Mouse (Mus musculus): ENCODE results near the gene Micu2. TPM values are rescaled to one million over a fixed set of nuclear protein-coding genes. Genes with fewer than 3 reads are reported as not detected.

The Micu2 gene
- 90.1 and 101 TPM in 2 replicates for total RNA-seq (2017)

GRCm38 (mm10) chr14:57998526-57999401 is at the start of gene Micu2:
TSS of gene Micu2 (minus strand) at chr14:57999262.
- peak; percentile 95 to 98 for ATAC-seq (replicated peaks in 1 of 2; ENCODE audit: insufficient read depth in 1 of 2, low FRiP score in 2 of 2, low TSS enrichment in 1 of 2, low read depth in 1 of 2, poor library complexity in 2 of 2, severe bottlenecking in 2 of 2)

- no peak for ATAC-seq (replicated peaks in 1 of 2; ENCODE audit: insufficient read depth in 1 of 2, low FRiP score in 2 of 2, low TSS enrichment in 1 of 2, low read depth in 1 of 2, poor library complexity in 2 of 2, severe bottlenecking in 2 of 2)
Measured at GRCm38 (mm10) chr14:58046639-58047284, 47.7 kb upstream of the Micu2 start.

GRCm38 (mm10) chr14:58036174-58036573 is 37.1 kb upstream of the Micu2 start:
- ATAC-seq (replicated peaks in 1 of 2; ENCODE audit: insufficient read depth in 1 of 2, low FRiP score in 2 of 2, low TSS enrichment in 1 of 2, low read depth in 1 of 2, poor library complexity in 2 of 2, severe bottlenecking in 2 of 2): no peak

- ATAC-seq (replicated peaks in 1 of 2; ENCODE audit: insufficient read depth in 1 of 2, low FRiP score in 2 of 2, low TSS enrichment in 1 of 2, low read depth in 1 of 2, poor library complexity in 2 of 2, severe bottlenecking in 2 of 2): 0 out of 4 replicates have a peak, but pooled peaks of 1 of the 2 experiments have one; percentile 42
Measured at GRCm38 (mm10) chr14:58034567-58034966, 35.5 kb upstream of the Micu2 start.

- no peak for ATAC-seq (replicated peaks in 1 of 2; ENCODE audit: insufficient read depth in 1 of 2, low FRiP score in 2 of 2, low TSS enrichment in 1 of 2, low read depth in 1 of 2, poor library complexity in 2 of 2, severe bottlenecking in 2 of 2)
Measured at GRCm38 (mm10) chr14:58018869-58019268, 19.8 kb upstream of the Micu2 start.

GRCm38 (mm10) chr14:58003852-58004251 is 4.8 kb upstream of the Micu2 start:
- no peak for ATAC-seq (replicated peaks in 1 of 2; ENCODE audit: insufficient read depth in 1 of 2, low FRiP score in 2 of 2, low TSS enrichment in 1 of 2, low read depth in 1 of 2, poor library complexity in 2 of 2, severe bottlenecking in 2 of 2)

- no peak for ATAC-seq (replicated peaks in 1 of 2; ENCODE audit: insufficient read depth in 1 of 2, low FRiP score in 2 of 2, low TSS enrichment in 1 of 2, low read depth in 1 of 2, poor library complexity in 2 of 2, severe bottlenecking in 2 of 2)
Measured at GRCm38 (mm10) chr14:58002161-58002560, 3.1 kb upstream of the Micu2 start.

- ATAC-seq (replicated peaks in 1 of 2; ENCODE audit: insufficient read depth in 1 of 2, low FRiP score in 2 of 2, low TSS enrichment in 1 of 2, low read depth in 1 of 2, poor library complexity in 2 of 2, severe bottlenecking in 2 of 2): no peak
Measured at GRCm38 (mm10) chr14:57999402-57999734, 306 bp upstream of the Micu2 start.

- no peak for ATAC-seq (replicated peaks in 1 of 2; ENCODE audit: insufficient read depth in 1 of 2, low FRiP score in 2 of 2, low TSS enrichment in 1 of 2, low read depth in 1 of 2, poor library complexity in 2 of 2, severe bottlenecking in 2 of 2)
Measured at GRCm38 (mm10) chr14:57997431-57997830, 1.6 kb downstream of the Micu2 start.

GRCm38 (mm10) chr14:57996210-57996609 is 2.9 kb downstream of the Micu2 start:
- no peak for ATAC-seq (replicated peaks in 1 of 2; ENCODE audit: insufficient read depth in 1 of 2, low FRiP score in 2 of 2, low TSS enrichment in 1 of 2, low read depth in 1 of 2, poor library complexity in 2 of 2, severe bottlenecking in 2 of 2)

GRCm38 (mm10) chr14:57991761-57992160 is 7.3 kb downstream of the Micu2 start:
- no peak for ATAC-seq (replicated peaks in 1 of 2; ENCODE audit: insufficient read depth in 1 of 2, low FRiP score in 2 of 2, low TSS enrichment in 1 of 2, low read depth in 1 of 2, poor library complexity in 2 of 2, severe bottlenecking in 2 of 2)

GRCm38 (mm10) chr14:57989162-57989561 is 9.9 kb downstream of the Micu2 start:
- ATAC-seq (replicated peaks in 1 of 2; ENCODE audit: insufficient read depth in 1 of 2, low FRiP score in 2 of 2, low TSS enrichment in 1 of 2, low read depth in 1 of 2, poor library complexity in 2 of 2, severe bottlenecking in 2 of 2): no peak

GRCm38 (mm10) chr14:57985780-57986179 is 13.3 kb downstream of the Micu2 start:
- no peak for ATAC-seq (replicated peaks in 1 of 2; ENCODE audit: insufficient read depth in 1 of 2, low FRiP score in 2 of 2, low TSS enrichment in 1 of 2, low read depth in 1 of 2, poor library complexity in 2 of 2, severe bottlenecking in 2 of 2)

GRCm38 (mm10) chr14:57982450-57982849 is 16.6 kb downstream of the Micu2 start:
- ATAC-seq (replicated peaks in 1 of 2; ENCODE audit: insufficient read depth in 1 of 2, low FRiP score in 2 of 2, low TSS enrichment in 1 of 2, low read depth in 1 of 2, poor library complexity in 2 of 2, severe bottlenecking in 2 of 2): no peak

- ATAC-seq (replicated peaks in 1 of 2; ENCODE audit: insufficient read depth in 1 of 2, low FRiP score in 2 of 2, low TSS enrichment in 1 of 2, low read depth in 1 of 2, poor library complexity in 2 of 2, severe bottlenecking in 2 of 2): peak; percentile 53 to 71; a peak in 3 of 4 replicates
Measured at GRCm38 (mm10) chr14:57981720-57982418, 17.2 kb downstream of the Micu2 start.

- no peak for ATAC-seq (replicated peaks in 1 of 2; ENCODE audit: insufficient read depth in 1 of 2, low FRiP score in 2 of 2, low TSS enrichment in 1 of 2, low read depth in 1 of 2, poor library complexity in 2 of 2, severe bottlenecking in 2 of 2)
Measured at GRCm38 (mm10) chr14:57980776-57981175, 18.3 kb downstream of the Micu2 start.

GRCm38 (mm10) chr14:57980179-57980578 is 18.9 kb downstream of the Micu2 start:
- no peak for ATAC-seq (replicated peaks in 1 of 2; ENCODE audit: insufficient read depth in 1 of 2, low FRiP score in 2 of 2, low TSS enrichment in 1 of 2, low read depth in 1 of 2, poor library complexity in 2 of 2, severe bottlenecking in 2 of 2)

GRCm38 (mm10) chr14:57978144-57978543 is 20.9 kb downstream of the Micu2 start:
- ATAC-seq (replicated peaks in 1 of 2; ENCODE audit: insufficient read depth in 1 of 2, low FRiP score in 2 of 2, low TSS enrichment in 1 of 2, low read depth in 1 of 2, poor library complexity in 2 of 2, severe bottlenecking in 2 of 2): no peak
